Mouse (Mus musculus): ENCODE measurements around the gene Slc22a29.
"Not testable (repeated sequence)": the region's sequence is repeated elsewhere in the genome, so short reads cannot be mapped to it uniquely, and the experiment has no call there.

Gene Slc22a29

GRCm38 (mm10) chr19:8218800-8219199 is at the start of gene Slc22a29:
Gene Slc22a29 (minus strand): TSS chr19:8218900.
- in situ Hi-C loops (cut with MboI): no loop called here

- in situ Hi-C loops (cut with MboI): no loop called here
These were observed 46.6 kb upstream of the Slc22a29 start for GRCm38 (mm10) chr19:8265324-8265723.

GRCm38 (mm10) chr19:8252705-8253037 is 34.0 kb upstream of the Slc22a29 start:
- in situ Hi-C loops (cut with MboI): no loop called here

GRCm38 (mm10) chr19:8251896-8252704 is 33.4 kb upstream of the Slc22a29 start:
- in situ Hi-C loops (cut with MboI): no loop called here

GRCm38 (mm10) chr19:8228916-8229315 is 10.2 kb upstream of the Slc22a29 start:
- in situ Hi-C loops (cut with MboI): no loop called here

GRCm38 (mm10) chr19:8148787-8149523 is 69.7 kb downstream of the Slc22a29 start:
- in situ Hi-C loops (cut with MboI): no loop called here

GRCm38 (mm10) chr19:8142716-8143115 is 76.0 kb downstream of the Slc22a29 start:
- in situ Hi-C loops (cut with MboI): not testable (repeated sequence)

- in situ Hi-C loops (cut with MboI): not testable (repeated sequence)
These were observed 84.4 kb downstream of the Slc22a29 start for GRCm38 (mm10) chr19:8134127-8134841.

- in situ Hi-C loops (cut with MboI): not testable (repeated sequence)
These were observed 86.8 kb downstream of the Slc22a29 start, which contains the start of gene Slc22a28 for GRCm38 (mm10) chr19:8131881-8132280. Gene Slc22a28 (minus strand): TSS chr19:8131982.
